Mouse (Mus musculus): ENCODE results near the gene Slx1b.
A peak's percentile ranks its signal among the peaks of the same experiment; 100 is the strongest.
"Not testable (repeated sequence)": the region's sequence is repeated elsewhere in the genome, so short reads cannot be mapped to it uniquely, and the experiment has no call there.

The Slx1b gene

GRCm38 (mm10) chr7:126702861-126703756 lies 7.5 kb upstream of the Slx1b start:
- no peak for DNase-seq (ENCODE audit: low read depth)

- peak; percentile 91 for DNase-seq (ENCODE audit: low read depth)
These were observed 6.8 kb upstream of the Slx1b start for GRCm38 (mm10) chr7:126702358-126702757.

DNA sequence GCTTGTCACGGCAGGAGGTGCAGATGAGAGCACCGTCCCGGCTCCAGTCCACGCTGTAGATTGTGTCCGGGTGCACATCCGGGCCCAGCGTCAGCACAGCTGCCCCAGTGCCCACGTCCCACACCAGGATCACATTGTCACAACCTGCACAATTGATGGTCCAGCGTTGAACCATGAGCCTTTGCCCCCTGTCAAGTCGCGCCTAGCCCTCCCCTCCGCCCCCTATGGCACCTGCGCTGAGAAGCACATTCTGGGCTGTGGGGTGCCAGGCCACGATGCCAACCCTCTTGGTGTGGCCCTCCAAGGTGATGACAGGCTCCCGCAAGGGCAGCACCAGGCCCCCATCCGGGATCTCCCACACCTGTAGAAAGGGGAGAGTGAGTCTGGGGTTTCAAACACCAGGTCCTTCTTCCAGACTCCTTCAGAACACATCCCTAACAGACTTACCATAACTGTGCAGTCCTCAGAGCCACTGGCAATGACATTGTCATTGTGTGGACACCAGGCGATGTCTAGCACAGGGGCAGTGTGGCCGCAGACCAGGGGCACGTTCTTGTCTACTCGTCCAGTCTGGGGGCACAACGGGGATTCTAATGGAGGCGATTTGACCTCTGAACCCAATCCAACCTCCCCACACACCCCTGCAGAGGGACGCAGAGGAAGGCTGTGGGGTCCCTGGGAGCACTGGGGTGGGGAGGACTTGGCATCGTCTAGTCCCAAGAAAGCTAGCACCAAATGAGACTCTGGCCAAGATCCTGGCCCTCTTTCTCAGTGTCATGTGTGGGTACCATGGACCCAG lies 6.2 kb upstream of the Slx1b start:
- DNase-seq (ENCODE audit: low read depth), result no peak

DNA sequence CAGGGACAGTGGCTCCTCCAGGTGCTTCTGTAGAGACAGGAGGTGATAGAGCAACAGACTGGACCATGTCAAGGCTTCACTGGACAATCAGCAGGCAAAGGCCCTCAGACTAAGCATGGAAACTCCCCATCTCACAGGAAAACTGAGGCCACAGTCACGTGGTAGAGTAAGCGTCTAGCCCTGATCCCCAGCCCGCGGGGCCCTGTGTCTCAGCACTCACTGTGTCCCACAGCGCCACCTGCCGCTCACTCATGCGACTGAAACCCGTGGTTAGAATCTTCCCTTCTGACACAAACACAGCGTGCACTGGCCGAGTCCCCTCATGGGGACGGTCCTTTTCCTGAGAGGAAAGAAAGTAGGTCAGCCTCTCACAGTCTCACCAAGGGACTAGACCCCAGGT lies 5.5 kb upstream of the Slx1b start:
- peak; percentile 97 for DNase-seq (ENCODE audit: low read depth)

DNA sequence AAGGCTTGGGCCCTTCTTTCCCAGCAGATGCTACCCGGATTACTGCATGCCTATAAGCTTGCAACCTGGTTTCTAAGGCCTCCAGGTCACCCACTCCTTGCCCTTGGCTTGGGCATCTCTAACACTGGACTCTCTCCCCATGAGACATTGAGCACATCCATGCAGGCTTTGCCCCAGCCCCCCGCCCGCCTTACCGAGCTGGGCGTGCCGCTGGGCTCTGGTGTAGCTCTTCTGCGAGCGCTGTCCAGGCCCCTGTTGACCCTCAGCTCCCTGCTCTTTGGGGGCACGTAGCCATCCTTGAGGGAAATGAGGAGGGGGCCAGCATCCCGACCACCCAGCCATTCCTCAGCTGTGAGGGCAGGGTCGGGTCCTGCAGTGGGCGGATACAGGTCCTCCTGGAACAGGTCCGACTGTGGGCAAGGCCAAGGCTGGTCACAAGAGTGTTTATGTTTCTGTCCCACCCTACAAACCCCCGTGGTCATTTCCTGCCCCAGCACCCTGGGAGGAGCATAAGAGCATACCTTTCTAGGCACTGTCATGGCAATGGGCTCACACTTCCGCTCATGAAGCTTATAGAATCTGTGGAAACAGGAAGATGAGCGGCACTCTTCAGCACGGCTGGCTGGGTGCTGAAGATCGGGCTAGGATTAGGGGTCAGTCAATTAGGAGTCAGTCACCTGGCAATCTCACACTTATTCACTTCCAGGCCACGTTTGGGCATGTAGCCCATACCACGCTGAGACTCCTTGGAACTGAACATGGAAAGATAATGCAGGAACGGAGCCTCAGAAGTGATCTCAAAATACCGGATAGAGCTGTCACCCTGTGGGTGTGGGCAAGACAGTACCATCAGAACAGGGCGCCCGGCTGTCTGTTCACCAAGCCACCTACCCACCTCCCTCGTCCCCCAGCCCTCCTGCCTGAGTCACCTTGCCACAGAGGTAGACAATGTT lies 4.8 kb upstream of the Slx1b start:
- DNase-seq (ENCODE audit: low read depth), result no peak

DNA sequence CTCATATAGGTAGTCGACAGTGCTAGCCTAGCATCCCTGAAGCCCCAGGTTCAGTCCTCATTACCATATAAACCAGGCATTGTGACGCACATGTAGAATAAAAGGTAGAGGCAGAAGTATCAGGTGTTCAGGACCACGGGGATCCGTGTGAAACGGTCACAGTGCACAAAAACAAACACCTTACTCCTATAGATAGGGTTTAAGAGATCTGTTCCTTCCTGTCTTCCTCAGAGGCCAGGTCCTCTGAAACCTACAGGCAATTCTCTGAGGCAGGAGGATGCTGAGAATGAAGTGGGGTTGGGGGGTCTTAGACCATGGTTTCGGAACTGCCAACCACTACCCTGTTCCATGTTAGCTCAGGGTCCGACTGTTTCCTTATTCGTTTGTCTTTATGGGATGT lies 2.3 kb upstream of the Slx1b start:
- DNase-seq (ENCODE audit: low read depth), result no peak

DNA sequence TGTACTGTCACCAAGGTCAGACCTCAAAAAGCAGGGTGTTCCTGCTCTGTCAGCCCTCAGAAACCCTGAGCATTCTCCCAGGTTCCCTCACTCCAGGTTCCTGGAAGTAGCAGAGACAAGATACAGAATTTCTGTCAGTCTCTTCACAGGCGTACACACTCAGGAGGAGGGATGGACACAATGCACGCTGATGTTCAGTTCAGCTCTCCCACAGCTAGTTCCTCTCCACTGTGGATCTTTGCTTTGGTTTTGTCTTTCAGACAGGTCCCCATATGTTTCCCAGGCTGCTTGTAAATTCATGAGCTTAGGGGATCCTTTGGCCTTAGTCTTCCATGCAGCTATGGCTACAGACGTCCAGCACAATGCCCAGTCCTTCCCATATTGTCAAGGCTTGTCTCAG lies 1.3 kb upstream of the Slx1b start:
- no peak for DNase-seq (ENCODE audit: low read depth)

DNA sequence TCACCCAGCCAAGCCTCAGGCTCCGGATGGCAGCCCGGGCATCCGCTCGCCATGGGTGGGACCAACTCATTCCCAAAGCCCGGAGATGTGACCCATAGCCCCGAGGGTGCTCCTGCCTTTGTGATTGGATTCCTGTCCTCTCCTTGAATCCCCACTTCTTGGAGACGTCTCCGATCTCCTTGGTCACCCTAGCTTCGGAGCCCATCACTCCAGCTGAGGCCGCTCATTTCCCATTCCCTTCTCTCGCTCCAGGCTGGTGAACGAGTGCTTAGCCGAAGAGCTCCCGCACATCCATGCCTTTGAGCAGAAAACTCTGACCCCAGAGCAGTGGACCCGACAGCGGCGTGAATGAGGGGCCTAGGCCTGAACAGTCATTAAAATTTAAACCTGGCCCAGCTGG lies 719 bp upstream of the Slx1b start:
- no peak for DNase-seq (ENCODE audit: low read depth)

DNA sequence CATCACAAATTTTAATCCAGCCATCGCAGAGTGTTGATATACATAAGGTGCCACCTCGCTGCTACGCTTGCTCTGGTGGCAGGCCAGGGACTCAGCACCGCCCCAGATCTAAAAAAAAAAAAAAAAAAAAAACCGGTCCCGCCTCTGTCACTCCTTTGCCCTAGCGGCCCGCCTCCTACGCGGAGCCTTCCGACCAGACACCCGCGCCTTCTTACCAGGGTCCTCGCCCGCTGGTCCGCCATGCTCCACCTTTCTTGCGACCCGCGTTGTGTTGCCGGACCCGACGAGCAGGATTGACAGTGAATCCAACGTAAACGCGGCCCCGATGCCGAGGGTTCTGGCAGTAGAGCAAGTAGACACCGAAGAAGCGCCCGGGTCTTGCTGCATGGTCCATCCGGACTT lies 373 bp downstream of the Slx1b start, which contains the start of gene Bola2:
Gene Bola2 (plus strand): TSS at position 192 of the 402 bp plus-strand sequence.
- DNase-seq (ENCODE audit: low read depth), result peak; percentile 92

DNA sequence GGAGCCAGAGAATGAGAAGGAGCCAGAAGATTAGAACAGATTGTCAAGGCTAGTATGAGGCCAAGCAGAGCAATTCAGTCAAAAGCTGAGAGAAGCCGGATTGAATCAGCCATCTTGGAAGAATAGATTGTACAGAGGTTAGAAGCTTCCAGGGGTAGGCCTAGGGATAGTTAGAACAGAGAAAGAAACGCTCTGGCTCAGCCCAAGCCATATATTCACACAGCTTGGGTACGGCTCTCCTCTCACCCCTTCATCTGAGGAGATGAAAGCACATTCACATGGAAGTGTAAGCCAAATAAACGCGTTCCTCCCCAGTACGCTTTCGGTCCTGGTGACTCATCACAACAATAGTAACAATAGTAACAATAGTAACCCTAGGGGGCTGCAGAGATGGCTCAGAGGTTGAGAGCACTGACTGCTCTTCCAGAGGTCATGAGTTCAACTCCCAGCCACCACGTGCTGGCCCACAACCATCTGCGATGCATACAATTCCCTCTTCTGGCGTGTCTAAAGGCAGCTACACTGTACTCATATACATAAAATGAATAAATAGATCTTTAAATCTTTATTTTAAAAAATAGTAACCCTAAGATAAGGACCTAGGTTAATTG lies 1.0 kb downstream of the Slx1b start:
- DNase-seq (ENCODE audit: low read depth), result no peak

DNA sequence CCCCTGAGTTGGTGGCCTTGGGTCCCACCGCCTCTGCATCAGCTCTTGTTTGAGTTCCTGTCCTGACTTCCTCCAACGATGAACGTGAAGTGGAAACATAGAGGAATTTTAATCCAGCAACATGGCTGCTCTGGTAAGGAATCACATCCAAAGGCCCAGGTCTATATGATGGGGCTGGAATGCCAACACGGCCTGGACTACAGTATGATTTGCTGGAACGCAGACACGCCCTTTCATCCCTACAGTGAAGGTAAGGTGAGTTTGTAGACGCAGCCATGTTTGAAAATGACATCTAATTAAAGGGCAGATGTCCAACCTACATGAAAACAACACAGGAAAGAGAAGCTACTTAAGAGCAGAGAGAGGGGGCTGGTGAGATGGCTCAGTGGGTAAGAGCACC lies 1.8 kb downstream of the Slx1b start:
- no peak for DNase-seq (ENCODE audit: low read depth)

DNA sequence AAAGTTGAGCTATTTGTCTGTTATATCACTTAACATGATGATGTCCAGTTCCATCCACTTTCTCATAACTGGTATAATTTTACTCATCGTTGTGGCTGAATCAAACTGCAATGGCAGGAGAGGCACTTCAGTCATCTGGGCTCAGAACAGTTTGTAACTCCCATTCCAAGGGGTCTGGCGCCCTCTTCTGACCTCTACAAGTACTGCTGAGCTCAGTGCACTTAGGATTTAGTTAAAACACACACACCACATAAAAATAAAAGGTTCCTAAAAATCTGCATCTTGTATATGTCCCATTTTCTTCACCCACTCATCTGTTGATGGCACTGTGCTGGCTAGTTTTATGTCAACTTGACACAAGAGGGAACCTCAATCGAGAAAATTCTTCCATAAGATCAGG lies 2.3 kb downstream of the Slx1b start:
- peak; percentile 95 for DNase-seq (ENCODE audit: low read depth)

- DNase-seq (ENCODE audit: low read depth), result no peak
These were observed 3.2 kb downstream of the Slx1b start for GRCm38 (mm10) chr7:126692426-126692825.

DNA sequence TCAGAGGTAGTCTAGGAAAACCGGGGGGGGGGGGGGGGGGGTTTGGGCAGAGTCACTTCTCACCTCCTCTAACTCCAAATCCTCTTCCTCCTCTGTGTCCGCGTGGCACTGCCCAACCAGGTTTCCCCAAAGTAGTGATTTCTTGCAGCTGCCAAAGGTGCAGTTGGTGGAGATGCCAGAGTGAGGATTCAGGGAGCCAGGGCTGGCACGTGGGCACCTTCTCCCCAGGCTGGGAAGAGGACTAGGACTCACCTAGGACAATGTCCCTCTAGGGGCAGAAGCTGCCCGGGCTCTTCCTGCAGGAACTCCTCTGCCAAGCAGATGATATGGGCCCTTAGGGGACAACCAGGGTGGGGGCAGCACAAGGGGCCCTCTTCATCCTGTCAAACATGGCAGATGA lies 3.9 kb downstream of the Slx1b start:
- DNase-seq (ENCODE audit: low read depth), result no peak

GRCm38 (mm10) chr7:126690737-126691136 lies 4.8 kb downstream of the Slx1b start:
- no peak for DNase-seq (ENCODE audit: low read depth)

GRCm38 (mm10) chr7:126689021-126689420 lies 6.6 kb downstream of the Slx1b start:
- DNase-seq (ENCODE audit: low read depth), result no peak

GRCm38 (mm10) chr7:126688156-126688555 lies 7.4 kb downstream of the Slx1b start:
- DNase-seq (ENCODE audit: low read depth), result not testable (repeated sequence)

- no peak for DNase-seq (ENCODE audit: low read depth)
These were observed 14.4 kb downstream of the Slx1b start for GRCm38 (mm10) chr7:126681221-126681620.

DNA sequence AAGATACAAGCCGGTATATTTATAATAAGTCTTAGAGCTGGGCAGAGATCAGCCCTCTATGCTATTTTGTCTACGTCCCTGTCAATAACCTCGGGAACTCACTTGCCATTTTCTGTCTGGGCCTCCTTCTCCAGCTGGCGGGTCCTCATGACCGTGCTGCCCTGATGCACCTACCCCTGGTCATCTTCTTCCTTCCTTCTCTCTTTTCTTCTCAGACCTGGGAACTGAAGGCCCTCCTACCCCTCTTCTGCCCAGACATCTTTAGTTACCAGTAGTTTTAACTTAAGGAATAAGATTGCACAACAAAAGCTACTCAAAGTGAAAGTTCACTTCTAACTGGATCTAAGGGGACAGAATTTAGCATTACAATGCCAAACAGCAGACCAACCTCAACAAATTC lies 15.9 kb downstream of the Slx1b start:
- DNase-seq (ENCODE audit: low read depth), result no peak

- no peak for DNase-seq (ENCODE audit: low read depth)
These were observed 16.8 kb downstream of the Slx1b start for GRCm38 (mm10) chr7:126678545-126679341.

Data from naive thymus-derived CD4-positive, alpha-beta T cell, adult 2 months (primary cell).